Mouse (Mus musculus): ENCODE measurements around the gene Tbc1d22a.

DNA sequence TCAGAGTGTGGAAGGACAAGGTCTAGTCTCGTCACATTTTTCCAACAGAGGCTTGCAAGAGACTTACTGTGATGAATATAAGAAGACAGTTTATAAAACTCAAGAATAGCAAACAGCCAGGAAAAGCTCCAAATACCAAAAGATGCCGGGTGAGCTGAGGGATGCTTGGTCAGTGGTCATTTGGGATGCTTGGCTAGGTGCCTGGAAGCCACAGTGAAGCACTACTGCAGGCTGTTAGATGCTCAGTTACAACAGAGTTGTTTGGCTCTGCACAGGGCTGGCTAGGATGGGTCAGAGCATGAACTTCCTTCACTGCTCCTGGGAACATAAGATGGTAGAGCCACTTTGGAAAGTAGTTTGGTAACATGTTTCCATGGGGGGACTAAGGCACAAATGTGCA is 230.0 kb downstream of the Tbc1d22a start:
- TF ChIP-seq CTCF (IDR thresholded peaks at IDR 0.05; ENCODE audit: low read depth) (no peak), EP300 (optimal IDR thresholded peaks at IDR 0.05) (no peak)
